Mouse (Mus musculus) erythroblast, embryonic 14.5 days (primary cell): ENCODE results near the gene Agtpbp1.

Source experiments
- GATA1 ChIP-seq: IDR thresholded peaks from 2 replicates; pipeline ENCODE4 v1.6.1; 2012; ENCODE audit warnings: low read length, inconsistent platforms, mixed read lengths
- TAL1 ChIP-seq: IDR thresholded peaks from 3 replicates; pipeline ENCODE4 v1.6.1; 2012; ENCODE audit warnings: low read length, inconsistent platforms, mixed read lengths

DNA sequence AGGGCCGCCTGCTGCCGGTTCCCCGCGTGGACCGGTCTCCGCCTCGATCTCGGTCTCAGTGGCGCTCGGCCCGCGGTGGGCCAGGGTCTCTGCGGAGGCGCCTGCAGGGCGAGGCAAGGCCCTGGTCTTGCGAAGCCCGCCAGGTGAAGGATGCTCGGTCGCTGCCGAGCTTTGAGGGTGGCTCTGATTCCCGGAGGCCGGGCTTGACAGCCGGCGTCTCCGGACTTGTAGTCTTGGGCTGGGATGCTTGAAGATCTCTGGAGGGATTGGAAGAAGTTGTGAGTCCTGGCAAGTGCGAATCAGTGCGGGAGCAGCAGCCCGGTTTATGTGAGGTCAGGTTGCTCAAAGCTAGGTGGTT lies 600 bp upstream of the Agtpbp1 start:
- no peak for TF ChIP-seq TAL1
- TF ChIP-seq GATA1 = no peak
